Mouse (Mus musculus): ENCODE results near the gene Rnf130. TPM values are rescaled to one million over a fixed set of nuclear protein-coding genes. Genes with fewer than 3 reads are reported as not detected.

Gene Rnf130
- 10 to 100 TPM; 90.3 to 98.0 TPM for total RNA-seq (2021)
- long read RNA-seq, experiment 1, transcript Rnf130-202 (9 exons, 1,502 nt): major isoform, 125 of 155 reads
- long read RNA-seq, experiment 1, transcript Rnf130-201 (8 exons, 1,415 nt): minor isoform, 15 of 155 reads
- long read RNA-seq, experiment 1, partial matches to known transcripts: 3 of 155 reads
- long read RNA-seq, experiment 1, other reads (novel, unspliced or antisense): 12 of 155 reads
- long read RNA-seq, experiment 2, transcript Rnf130-201 (8 exons, 1,415 nt): minor isoform, 5 of 54 reads
- long read RNA-seq, experiment 2, transcript Rnf130-202 (9 exons, 1,502 nt): major isoform, 44 of 54 reads
- long read RNA-seq, experiment 2, partial matches to known transcripts: 0 of 54 reads
- long read RNA-seq, experiment 2, other reads (novel, unspliced or antisense): 5 of 54 reads

DNA sequence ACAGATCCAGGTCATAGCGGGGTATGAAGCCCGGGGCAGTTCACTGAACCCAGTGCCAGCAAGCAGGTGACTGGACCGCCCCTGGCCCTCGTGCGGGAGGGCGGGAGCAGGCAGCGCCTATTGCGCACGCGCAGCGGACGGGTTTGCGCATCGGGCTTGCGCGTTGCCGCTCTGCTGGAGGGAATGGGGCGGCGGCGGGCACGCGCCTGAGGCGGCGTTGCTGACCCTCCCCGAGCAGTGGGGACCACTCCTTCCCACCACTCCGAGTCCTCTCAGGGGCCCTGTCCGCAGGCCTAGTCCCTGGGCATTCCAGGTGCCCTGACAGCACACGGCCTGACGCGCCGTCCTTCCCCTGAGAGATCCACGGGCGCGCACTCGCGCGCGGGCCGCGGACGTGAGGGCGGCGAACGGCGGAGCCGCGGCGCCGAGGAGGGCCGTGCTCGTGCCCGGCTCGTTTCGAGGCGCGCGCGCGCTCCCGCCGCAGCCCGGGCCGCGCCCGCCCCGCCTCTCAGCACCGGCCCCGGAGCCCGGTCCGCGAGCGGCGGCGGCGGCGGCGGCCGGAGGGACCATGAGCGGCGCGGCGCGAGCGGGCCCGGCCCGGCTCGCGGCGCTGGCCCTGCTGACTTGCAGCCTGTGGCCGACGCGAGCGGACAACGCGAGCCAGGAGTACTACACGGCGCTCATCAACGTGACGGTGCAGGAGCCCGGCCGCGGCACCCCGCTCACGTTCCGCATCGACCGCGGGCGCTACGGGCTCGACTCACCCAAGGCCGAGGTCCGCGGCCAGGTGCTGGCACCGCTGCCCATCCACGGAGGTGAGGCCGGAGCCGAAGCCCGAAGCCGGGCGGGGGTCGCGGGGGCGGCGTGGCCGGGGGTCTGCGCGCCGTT lies at the start of gene Rnf130:
Gene Rnf130, plus strand, starts transcription at position 514 of the 888 bp plus-strand sequence.
- DNase-seq: peak; percentile 97

DNA sequence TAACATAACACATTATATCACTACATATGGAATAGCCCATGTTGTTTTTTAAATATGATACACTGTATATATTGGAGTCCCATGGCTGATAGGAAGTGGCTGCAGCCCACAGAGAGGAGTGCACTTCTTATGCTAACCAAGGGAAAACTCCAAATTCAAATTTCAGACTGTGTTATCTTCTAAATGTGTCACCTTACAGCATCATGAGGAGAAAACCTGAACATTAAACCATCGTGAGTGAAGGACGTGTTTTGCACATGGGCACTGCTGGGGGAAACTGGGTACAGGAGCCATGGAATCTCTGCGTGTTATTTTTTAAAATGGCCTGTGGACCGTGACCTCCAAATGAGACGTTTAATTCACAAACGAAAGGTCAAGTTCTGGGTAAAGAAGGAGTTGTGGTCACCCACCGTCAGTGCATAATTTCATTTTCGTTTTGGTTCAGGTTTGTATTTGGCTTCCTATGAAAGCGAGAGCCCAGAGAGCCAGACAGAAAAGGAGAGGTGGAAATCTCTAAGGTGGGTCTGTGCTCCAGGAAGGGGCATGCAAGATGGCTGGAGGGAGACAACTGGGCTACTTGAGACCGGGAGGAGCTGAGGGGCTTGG lies 47.1 kb upstream of the Rnf130 start:
- DNase-seq: no peak

DNA sequence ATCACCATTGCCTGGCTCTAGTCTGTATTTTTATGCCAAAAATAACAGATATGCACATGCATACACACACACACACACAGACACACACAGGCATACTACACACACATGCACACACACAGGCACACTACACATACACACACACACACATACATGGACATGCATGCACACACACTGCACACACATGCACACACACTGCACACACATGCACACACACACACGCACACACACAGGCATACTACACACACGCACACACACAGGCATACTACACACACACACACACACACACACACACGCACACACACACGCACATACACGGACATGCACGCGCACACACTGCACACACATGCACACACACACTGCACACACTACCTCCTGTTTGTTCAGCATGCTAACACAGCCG lies 46.2 kb upstream of the Rnf130 start:
- no peak for DNase-seq

DNA sequence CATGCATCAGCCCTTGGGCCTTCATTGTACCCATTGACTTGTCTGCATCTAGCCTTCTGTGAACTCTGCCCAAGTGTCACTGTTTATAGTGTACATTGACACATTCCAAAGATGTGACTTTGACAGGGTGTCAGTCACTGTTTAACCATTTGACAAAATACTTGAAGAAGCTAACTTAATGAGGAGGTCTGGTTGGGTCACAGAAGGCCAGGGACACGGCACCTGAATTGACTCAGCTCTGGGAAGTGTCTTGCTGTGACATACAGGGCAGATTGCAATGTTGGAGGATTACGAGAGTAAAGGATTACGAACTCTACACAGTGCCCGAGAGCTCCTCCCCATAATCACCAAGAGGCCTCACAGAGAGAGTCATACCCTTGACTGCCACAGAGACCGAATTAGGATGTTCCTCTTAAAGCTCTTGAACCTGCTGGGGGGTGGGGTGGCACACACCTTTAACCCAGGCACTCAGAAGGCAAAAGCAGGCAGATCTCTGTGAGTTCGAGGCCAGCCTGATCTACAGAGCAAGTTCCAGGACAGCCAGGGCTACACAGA lies 44.4 kb upstream of the Rnf130 start:
- DNase-seq: no peak

DNA sequence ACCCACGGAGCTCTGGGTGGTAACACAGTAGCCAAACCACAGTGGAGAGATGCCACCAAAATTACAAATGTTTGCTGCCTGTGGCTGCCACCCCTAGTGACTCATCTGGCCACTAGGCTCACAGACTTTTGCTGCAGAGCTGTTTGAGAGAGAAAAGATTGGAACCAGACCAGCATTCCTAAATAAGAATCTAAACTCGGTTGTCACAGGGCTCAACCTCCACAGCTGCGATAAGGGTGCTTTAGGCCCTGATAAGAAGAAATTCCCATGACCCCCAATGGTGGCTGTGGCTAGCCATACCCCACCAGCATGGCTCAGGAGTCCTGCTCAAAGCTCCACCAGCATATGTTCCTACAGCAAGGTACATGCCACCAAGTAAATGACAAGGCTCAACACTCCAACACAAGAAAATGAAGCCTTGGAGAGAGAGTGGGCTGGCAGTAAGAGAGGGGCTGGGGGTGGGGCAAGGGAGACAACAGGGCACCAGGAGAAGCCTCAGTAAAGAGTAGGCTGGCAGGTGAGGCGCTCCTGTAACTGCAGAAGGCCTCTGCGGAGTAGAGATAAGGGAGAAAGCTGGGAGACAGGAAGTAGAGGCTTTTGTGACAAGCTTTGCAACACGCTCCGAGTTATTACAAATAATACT lies 43.7 kb upstream of the Rnf130 start:
- peak; percentile 7 to 11 for DNase-seq

DNA sequence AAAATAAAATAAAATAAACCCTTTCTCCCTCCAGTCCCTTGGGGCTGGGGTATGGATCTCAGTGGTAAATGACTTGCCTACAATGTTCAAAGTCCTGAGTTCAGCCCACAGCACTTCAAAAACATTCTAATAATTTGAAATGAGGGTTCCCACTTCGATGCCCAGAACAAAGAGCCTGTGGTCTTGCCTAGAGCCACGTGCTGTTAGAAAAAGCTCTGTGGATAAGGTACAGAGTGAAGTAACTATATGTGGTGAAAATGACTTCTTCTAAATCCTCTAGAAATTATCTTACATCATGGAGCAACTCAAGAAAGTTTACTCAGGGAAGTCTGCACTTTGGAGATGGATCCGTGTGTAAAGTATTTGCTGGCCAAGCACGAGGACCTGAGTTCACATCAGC lies 43.1 kb upstream of the Rnf130 start:
- DNase-seq: no peak

DNA sequence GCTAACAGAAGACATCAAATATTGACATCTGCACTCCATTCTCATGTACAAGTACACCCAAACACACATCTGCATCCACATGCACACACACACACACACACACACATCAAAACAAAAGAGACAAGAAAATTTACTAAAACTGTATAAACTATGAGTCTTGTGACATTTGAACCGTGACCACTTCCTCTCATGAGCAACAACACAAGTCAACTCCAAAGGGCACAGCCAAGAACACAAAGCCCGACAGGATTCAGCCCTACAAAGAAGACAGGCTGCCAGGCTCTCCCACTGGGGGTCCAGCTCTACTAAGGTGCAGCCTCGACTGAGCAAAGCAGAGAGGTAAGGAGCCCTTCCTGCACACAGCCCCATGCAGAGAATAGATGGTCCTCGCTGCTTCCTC lies 42.3 kb upstream of the Rnf130 start:
- DNase-seq: no peak

DNA sequence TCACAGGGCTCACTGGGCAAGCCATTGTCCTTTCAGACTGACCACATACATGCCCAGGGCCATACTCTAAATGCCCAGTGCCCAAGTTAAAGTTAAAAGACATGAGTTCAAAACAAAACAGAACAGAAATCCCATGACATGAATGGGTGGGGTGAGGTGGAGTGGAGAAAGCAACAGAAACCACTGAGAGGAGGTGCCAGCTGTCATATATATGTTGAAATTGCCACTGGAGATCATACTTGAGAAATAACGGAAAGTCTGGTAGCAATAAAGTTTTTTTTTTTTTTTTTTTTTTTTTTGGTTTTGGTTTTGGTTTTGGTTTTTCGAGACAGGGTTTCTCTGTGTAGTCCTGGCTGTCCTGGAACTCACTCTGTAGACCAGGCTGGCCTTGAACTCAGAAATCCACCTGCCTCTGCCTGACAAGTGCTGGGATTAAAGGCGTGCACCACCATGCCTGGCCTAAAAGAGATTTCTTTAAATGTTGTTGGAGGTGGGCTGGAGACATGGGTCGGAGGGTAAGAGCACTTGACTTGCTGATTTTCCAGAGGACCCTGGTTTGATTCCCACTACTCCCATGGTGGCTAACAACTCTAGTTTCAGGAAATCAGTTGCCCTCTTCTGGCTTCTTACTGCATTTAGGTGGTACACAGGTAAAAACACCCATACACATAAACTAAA lies 41.1 kb upstream of the Rnf130 start:
- no peak for DNase-seq

DNA sequence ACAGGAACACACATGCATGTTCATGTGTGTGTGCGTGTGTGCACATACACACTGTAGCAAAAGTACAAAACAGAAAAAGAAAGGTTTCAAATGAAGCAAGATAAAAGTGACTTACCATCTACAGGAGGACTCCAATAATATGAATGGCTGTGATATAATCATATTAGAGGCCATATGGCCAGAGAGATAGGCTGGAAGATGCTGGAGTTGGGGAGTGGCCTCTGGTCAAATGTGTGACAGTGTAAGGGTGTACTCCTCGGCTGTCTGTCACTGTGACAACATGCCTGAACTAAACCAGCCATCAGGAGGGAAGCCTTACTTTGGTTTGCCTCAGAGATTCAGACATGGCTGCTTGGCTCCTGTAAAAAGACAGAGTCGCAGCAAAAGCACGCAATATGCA lies 40.1 kb upstream of the Rnf130 start:
- no peak for DNase-seq

DNA sequence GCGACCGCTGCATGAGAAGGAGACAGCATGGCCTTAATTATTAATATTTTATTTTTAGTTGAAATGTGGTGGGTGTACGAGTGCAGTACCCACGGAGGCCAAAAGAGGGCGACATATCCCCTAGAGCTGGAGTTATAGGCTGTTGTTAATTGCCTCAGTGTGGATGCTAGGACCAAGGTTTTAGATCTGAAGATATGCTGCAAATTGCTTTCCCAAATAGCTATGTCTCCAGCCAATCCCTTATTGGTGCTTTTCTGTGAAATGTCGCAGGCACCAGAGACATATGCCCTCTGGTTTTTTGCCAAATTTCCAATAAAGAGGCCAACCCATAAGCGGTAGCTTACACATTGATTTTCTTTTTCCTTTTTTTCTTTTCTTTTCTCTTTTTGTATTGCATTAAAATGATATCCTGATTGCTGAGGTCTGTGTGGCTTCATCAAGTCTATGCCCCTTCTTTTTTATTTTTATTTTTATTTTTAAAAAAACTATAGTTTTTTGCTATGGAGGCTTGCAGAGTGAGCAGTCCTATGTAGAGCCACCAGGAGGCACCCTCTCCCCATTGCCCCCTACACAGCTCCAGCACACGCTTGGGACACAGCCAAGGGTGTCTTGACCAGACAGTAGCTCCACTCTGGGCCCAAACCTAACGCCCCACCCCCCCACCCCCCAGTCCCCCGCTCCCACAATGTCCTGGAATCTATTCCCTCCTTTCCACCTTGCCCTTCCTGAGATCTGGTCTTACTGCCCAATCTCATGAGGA lies 38.7 kb upstream of the Rnf130 start:
- DNase-seq: peak; percentile 63 to 79

DNA sequence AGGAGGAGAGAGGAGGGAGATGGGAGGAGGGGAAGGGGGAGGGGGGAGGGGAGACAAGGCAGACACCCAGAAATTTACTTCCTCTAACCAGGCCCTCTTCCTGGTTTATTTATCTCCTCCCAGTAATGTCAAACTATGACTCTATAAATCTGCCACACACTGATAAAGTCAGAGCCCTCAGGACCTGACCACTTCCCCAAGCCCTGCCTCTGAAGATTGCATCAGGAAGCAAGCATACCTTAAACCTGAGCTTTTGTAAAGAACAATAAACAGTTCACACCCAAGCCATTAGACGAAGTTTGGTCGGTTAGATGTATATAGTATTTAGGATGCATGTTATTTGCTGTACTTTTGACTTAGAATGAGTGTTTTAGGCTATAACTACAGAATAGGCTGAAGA lies 30.6 kb upstream of the Rnf130 start:
- DNase-seq: no peak

DNA sequence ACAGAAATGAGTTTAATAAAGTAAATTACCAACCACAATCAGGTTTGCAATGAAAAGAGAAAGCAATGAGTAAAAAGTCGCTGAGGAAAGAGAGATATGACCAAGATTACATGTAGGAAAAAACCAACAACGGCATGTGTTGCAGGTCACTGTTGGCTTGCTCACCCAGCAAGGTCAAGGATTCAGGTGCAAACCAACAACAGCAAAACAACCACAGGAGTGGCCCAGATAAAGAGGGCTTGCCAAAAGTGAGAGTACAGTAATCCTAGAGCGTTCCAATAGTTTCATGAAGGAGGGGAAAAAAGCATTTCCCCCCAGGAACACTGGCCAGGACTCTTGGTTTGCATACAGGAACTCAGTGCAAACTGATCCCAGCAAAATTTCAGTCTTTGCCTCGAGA lies 28.7 kb upstream of the Rnf130 start:
- DNase-seq: no peak

DNA sequence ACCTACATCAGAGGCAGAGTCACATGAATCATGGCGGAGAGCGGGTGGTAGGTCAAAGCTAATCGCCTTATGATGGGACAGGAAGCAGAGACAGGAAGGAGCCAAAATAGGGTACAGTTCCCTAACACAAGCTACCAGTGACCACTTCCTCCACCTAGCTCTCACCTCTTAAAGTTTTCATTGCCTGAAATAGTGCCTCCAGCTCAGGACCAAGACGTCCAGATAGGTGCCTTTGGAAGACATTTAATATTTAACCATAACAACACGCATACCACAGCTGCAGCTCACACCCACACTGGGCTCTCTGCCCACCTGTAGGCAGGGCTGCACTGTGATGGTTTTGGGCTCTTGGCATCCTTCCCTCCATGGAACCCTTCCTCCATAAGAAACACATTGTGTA lies 27.8 kb upstream of the Rnf130 start:
- DNase-seq: no peak

DNA sequence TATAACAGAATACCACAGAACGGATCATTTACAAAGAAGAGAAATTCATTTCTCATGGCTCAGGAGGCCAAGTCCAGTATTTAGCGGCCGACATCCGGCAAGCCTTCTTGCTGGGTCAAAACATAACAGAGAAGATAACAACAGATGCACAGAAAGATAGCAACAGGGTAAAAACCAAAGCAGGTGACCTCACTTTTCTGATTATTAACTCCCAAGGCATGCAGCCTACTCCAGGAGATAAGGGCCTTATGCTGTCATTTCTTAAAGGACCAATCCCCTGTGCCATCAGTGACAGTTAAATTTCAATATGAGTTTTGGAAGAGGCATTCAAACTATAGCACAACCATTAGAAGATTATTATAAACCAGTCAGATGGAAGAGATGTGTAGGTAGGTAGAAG lies 22.3 kb upstream of the Rnf130 start:
- no peak for DNase-seq

DNA sequence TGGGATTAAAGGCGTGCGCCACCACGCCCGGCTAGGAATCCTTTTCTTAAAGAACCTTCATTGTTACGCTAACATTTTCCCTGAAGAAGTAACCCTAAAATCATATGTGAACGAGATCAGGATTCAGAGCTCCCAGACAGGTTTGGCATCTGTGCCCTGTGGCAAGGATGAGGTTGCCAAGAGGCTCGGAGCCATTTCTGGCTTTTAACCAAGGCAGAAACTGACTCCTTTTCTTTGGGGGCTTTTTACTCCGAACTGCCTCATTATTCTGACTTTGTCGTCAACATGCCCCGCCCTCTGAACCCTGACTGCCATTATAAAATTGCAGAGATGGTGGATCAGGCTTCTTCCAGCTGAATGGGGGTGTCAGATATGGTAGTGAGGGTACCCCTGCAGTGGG lies 17.4 kb upstream of the Rnf130 start:
- no peak for DNase-seq

DNA sequence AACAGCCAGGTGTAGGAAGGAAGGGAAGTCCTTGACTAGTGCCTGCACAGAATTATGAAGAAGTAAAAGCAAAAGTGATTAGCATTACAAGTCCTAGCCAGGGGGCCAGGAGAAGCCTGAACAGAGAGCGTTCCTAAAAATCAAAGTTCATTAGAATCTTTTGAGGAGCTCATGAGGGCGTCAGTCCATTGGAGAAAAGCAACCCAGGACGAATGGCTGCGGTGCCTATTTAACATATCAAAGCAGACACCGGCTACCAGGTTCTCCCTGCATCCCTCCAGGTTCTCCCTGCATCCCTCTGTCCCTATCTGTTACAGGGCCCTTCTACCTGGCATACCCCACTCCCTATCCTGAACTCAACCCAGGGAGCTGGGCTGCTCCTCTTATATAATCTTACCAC lies 16.9 kb upstream of the Rnf130 start:
- DNase-seq: no peak

DNA sequence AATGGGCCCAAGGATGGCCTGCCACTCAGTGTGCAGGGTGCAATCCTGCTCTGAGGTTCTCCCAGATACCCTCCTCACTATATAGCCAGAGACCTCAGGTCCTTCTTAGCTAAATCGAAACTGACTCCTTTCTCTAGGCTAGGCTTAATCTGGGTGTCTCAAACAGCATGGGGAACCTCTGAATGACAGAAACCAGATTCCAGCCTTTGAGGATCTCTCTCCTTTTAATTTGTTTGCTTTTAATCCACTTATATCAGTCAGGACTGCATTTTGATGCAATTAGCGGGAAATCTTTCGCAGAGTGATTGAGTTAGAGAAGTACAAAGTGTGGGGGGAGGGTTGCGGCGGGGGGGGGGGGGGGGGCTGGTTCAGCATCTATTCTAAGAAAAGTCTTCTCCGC lies 12.1 kb upstream of the Rnf130 start:
- DNase-seq: no peak

DNA sequence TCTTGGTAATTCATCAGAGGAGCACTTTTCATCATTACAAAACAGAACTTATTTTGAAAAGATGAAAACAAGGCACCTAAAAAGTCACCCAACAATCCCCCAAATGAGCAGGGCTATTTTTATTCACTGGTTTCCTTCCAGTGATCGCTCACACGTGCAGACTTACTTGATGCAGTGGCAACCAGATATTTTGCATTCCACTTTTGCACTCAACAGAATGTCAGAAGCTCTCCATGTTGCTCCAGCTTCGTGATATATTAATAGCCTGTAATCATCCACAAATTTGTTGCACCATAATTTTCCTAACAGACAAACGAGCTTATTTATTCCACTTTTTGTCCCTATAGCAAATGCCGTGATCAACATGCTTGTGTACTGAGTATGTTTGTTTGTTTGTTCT lies 8.6 kb upstream of the Rnf130 start:
- no peak for DNase-seq

DNA sequence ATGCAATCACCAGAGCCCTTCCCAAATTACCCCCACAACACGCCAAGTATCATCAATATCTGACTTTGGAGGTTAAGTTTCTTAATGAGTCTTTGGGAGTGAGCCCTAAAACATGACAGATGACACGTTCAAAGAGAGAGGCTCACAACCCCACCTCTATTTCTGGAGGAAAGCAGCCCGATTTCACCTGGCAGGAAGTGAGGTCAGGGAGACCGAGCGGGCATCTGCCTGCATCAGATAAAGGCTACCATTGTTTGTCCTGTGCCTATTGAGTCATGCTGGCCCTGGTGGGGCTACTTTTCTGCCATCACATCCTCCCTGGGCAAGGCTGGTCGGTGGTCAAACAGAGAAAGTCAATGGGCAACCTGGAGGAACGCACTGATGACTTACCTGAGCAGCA lies 7.6 kb upstream of the Rnf130 start:
- DNase-seq: no peak

DNA sequence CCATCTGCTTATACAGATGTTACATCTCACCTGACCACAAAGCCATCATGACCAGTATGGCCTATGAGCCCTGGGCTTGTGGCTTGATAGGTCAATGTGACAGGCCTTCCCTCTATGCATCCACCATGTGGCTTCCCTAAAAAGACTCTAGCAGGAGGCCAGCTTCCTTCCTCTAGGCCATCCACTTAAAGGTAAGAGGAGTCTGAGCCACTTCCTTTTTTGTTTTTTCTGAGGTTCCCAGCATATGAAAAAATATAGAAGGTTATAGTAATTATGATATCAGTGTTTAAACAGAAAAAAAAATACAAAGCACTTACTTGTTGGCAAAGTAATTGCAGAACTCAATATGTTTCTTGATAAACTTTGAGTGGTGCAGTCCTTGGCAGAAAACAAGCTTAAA lies 6.3 kb upstream of the Rnf130 start:
- no peak for DNase-seq

DNA sequence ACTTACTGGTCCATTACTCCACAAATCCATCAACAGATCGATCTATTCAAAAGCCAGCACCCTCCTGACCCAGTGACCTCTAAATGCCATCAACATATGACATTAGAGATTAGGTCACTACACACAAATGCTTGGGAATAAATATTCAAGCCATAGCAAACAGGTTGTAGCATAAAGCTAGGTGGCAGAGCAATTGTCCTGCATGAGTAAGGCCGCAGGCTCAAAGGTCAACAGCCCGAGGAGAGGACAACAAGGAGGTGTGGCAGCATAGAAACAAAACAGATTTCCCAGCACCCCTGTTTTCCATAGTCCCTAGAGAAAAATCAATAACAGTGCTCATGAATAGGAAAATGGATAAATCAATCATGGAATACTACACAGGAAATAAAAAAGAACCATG lies 3.1 kb upstream of the Rnf130 start:
- DNase-seq: no peak
